In the genomic region with DNA sequence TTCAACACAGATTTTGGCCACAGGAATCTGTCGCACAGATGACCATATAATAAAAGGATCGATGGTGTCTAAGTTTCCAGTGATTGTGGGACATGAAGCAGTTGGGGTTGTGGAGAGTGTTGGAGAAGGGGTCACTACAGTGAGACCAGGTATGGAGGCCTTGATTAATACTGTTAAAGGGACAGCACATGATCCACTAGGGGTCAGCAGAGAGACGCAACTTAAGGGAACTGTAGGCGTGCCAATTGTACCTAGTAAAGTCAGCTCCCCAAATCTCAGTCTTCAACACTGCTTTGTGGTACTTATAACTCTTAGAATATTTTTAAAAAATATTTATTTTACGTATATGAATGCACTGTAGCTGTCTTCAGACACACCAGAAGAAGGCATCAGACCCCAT, we compare ENCODE assay signal across 9 mouse cellular contexts. TPM values are rescaled to one million over a fixed set of nuclear protein-coding genes. Genes with fewer than 3 reads are reported as not detected.
DNase-seq lines count a peak whose midpoint lies in the region; ATAC-seq and TF ChIP-seq lines count a peak whose summit lies in the region.
"Had no signal": no experiment of that assay in that cellular context is flagged by ENCODE, and none has a peak within 500 bp of the region (broad histone marks: within the 10 kb centered on the region; RNA-seq: fewer than 3 reads in every experiment).

No protein-coding gene starts in this region.

- no peak overlapping the region for H3K4me2 ChIP-seq in kidney, embryonic 14.5 days (replicated peaks; ENCODE audit: low read depth, low read length)
- no peak overlapping the region for H3K4me2 ChIP-seq in liver, embryonic 11.5 days
- H3K4me2 ChIP-seq in neural tube, embryonic 13.5 days: no peak overlapping the region

- H3K9ac ChIP-seq in kidney, embryonic 14.5 days (ENCODE audit: low read depth, low read length): no peak overlapping the region
- H3K9ac ChIP-seq in liver, embryonic 11.5 days (ENCODE audit: low read depth, low read length): no peak overlapping the region
- H3K9ac ChIP-seq in neural tube, embryonic 13.5 days: no peak overlapping the region

- H3K27me3 ChIP-seq in G1E (ENCODE audit: insufficient read depth, low read length): peaks cover 5% of the 10 kb centered on the region; the same call in 1 of the 2 replicates
- no peaks in the 10 kb centered on the region for H3K27me3 ChIP-seq in kidney, embryonic 14.5 days (ENCODE audit: control insufficient read depth, insufficient read depth, low read length)
- H3K27me3 ChIP-seq in liver, embryonic 11.5 days (replicated peaks; ENCODE audit: control insufficient read depth, insufficient read depth, low read length): no peaks in the 10 kb centered on the region
- no peaks in the 10 kb centered on the region for H3K27me3 ChIP-seq in neural tube, embryonic 13.5 days

- TF ChIP-seq CTCF in G1E (IDR thresholded peaks at IDR 0.05; ENCODE audit: low read depth, low read length): peak; percentile 51

- WGBS in kidney, embryonic 14.5 days: 65% methylated on average over 5 of the region's 5 CpGs
- 49% methylated on average over 5 of the region's 5 CpGs for WGBS in liver, embryonic 11.5 days
- 57% methylated on average over 5 of the region's 5 CpGs for WGBS in neural tube, embryonic 13.5 days

- no peaks in the 10 kb centered on the region for H3K36me3 ChIP-seq in G1E (replicated peaks)
- H3K36me3 ChIP-seq in kidney, embryonic 14.5 days (ENCODE audit: control insufficient read depth, insufficient read depth, low read length): no peaks in the 10 kb centered on the region
- no peaks in the 10 kb centered on the region for H3K36me3 ChIP-seq in liver, embryonic 11.5 days (ENCODE audit: control insufficient read depth, insufficient read depth, low read length)
- H3K36me3 ChIP-seq in neural tube, embryonic 13.5 days: no peaks in the 10 kb centered on the region

- no peak for ATAC-seq in G1E (ENCODE audit: extremely low read depth, insufficient number of reproducible peaks, low FRiP score, poor library complexity, severe bottlenecking)
- peak; percentile 91; the same call in 1 of the 2 replicates for ATAC-seq in kidney, embryonic 14.5 days (ENCODE audit: low FRiP score, low TSS enrichment)
- ATAC-seq in liver, embryonic 11.5 days (replicated peaks; ENCODE audit: low FRiP score): peak; percentile 44; the same call in 1 of the 2 replicates
- ATAC-seq in neural tube, embryonic 13.5 days (ENCODE audit: low read depth): peak; percentile 56; the same call in 1 of the 2 replicates
- ATAC-seq in erythroblast, adult 5-6 weeks (replicated peaks; ENCODE audit: low FRiP score, poor library complexity, severe bottlenecking): no peak

- H3K9me3 ChIP-seq in G1E (replicated peaks): no peaks in the 10 kb centered on the region
- H3K9me3 ChIP-seq in kidney, embryonic 14.5 days (ENCODE audit: control insufficient read depth, low read length): no peaks in the 10 kb centered on the region
- H3K9me3 ChIP-seq in liver, embryonic 11.5 days (ENCODE audit: control insufficient read depth, low read length): no peaks in the 10 kb centered on the region
- no peaks in the 10 kb centered on the region for H3K9me3 ChIP-seq in neural tube, embryonic 13.5 days

- intact Hi-C loops in gastrocnemius, postnatal 14 days (cut with DNase I; ENCODE audit: low total_unique reads): loop anchor here (5.0 kb wide), 2 partner anchors 184 to 204 kb away; no protein-coding TSS in a partner anchor

- H3K4me1 ChIP-seq in G1E (ENCODE audit: insufficient read depth, low read depth, low read length): no peaks in the 10 kb centered on the region
- H3K4me1 ChIP-seq in kidney, embryonic 14.5 days (ENCODE audit: control insufficient read depth, insufficient read depth, low read length): no peaks in the 10 kb centered on the region
- no peaks in the 10 kb centered on the region for H3K4me1 ChIP-seq in liver, embryonic 11.5 days (replicated peaks; ENCODE audit: control insufficient read depth, insufficient read depth, low read length)
- no peaks in the 10 kb centered on the region; the same call in 1 of the 2 replicates for H3K4me1 ChIP-seq in neural tube, embryonic 13.5 days (replicated peaks)

- H3K27ac ChIP-seq in kidney, embryonic 14.5 days (ENCODE audit: low read depth, low read length): no peak overlapping the region
- no peak overlapping the region for H3K27ac ChIP-seq in liver, embryonic 11.5 days (ENCODE audit: low read depth, low read length)
- H3K27ac ChIP-seq in neural tube, embryonic 13.5 days (replicated peaks): no peak overlapping the region

- no peak overlapping the region for H3K4me3 ChIP-seq in G1E (ENCODE audit: low read depth, low read length)
- no peak overlapping the region for H3K4me3 ChIP-seq in kidney, embryonic 14.5 days (ENCODE audit: low read length)
- H3K4me3 ChIP-seq in liver, embryonic 11.5 days (ENCODE audit: low read depth, low read length): no peak overlapping the region
- no peak overlapping the region for H3K4me3 ChIP-seq in neural tube, embryonic 13.5 days

- DNase-seq in A20 (ENCODE audit: low read depth, low spot score) (peak; percentile 74), G1E (ENCODE audit: low spot score) (peak; percentile 19)
- DNase-seq in cerebellum, adult 9-10 months: peak; percentile 47
- DNase-seq in gastrocnemius, postnatal 14 days: peak; percentile 54
- DNase-seq in liver, embryonic 11.5 days (ENCODE audit: low spot score): no peak

RNA-seq across cellular contexts. Expression of a gene that starts 5.4 kb away (rescaled TPM):
- total RNA-seq in G1E (2014; fragmentation: Nextera tagmentation) (not detected in 2 replicates), G1E (2017) (0.05 and 0.06 TPM in 2 replicates)
- not detected in 2 replicates for polyA plus RNA-seq in G1E (2012)
- under 1 TPM; 0.13 to 0.37 TPM for total RNA-seq in gastrocnemius, postnatal 14 days (2021)
- polyA plus RNA-seq in kidney, embryonic 14.5 days (2014; fragmentation: Nextera tagmentation; extraction: Ambion mirVana): 0.46 TPM in 1 of 2 replicates, not detected in the other
- 0.12 and 0.13 TPM in 2 replicates for polyA plus RNA-seq in liver, embryonic 11.5 days (2014; fragmentation: Nextera tagmentation; extraction: Ambion mirVana)
- polyA plus RNA-seq in neural tube, embryonic 13.5 days (2015; fragmentation: Nextera tagmentation; extraction: Ambion mirVana): 0.14 and 0.41 TPM in 2 replicates
- not detected in 2 replicates for total RNA-seq in erythroblast, adult 5-6 weeks (2015; ENCODE audit: low replicate concordance)
- not detected in 2 replicates for total RNA-seq in erythroblast, adult 5-6 weeks (2017; ENCODE audit: low replicate concordance)

RNA-seq across cellular contexts. Expression of a gene that starts 29.3 kb away (rescaled TPM):
- total RNA-seq in G1E (2014; fragmentation: Nextera tagmentation) (not detected in 2 replicates), G1E (2017) (0.12 TPM in 1 of 2 replicates, not detected in the other)
- not detected in 2 replicates for polyA plus RNA-seq in G1E (2012)
- not detected for total RNA-seq in gastrocnemius, postnatal 14 days (2021)
- polyA plus RNA-seq in kidney, embryonic 14.5 days (2014; fragmentation: Nextera tagmentation; extraction: Ambion mirVana): 0.11 and 0.12 TPM in 2 replicates
- not detected in 2 replicates for polyA plus RNA-seq in liver, embryonic 11.5 days (2014; fragmentation: Nextera tagmentation; extraction: Ambion mirVana)
- polyA plus RNA-seq in neural tube, embryonic 13.5 days (2015; fragmentation: Nextera tagmentation; extraction: Ambion mirVana): not detected in 2 replicates
- total RNA-seq in erythroblast, adult 5-6 weeks (2015; ENCODE audit: low replicate concordance): not detected in 2 replicates
- not detected in 2 replicates for total RNA-seq in erythroblast, adult 5-6 weeks (2017; ENCODE audit: low replicate concordance)
- total RNA-seq: gastrocnemius, postnatal 36 days had no signal

RNA-seq across cellular contexts. Expression of a gene that starts 37.8 kb away (rescaled TPM):
- not detected in 2 replicates for total RNA-seq in G1E (2014; fragmentation: Nextera tagmentation)
- 0.17 and 0.33 TPM in 2 replicates for total RNA-seq in G1E (2017)
- polyA plus RNA-seq in G1E (2012): not detected in 2 replicates
- total RNA-seq in gastrocnemius, postnatal 14 days (2021): 10 to 100 TPM; 46.4 to 90.8 TPM
- polyA plus RNA-seq in kidney, embryonic 14.5 days (2014; fragmentation: Nextera tagmentation; extraction: Ambion mirVana): 18.6 and 20.4 TPM in 2 replicates
- 0.83 and 1.4 TPM in 2 replicates for polyA plus RNA-seq in liver, embryonic 11.5 days (2014; fragmentation: Nextera tagmentation; extraction: Ambion mirVana)
- polyA plus RNA-seq in neural tube, embryonic 13.5 days (2015; fragmentation: Nextera tagmentation; extraction: Ambion mirVana): 3.6 and 7.9 TPM in 2 replicates
- not detected in 2 replicates for total RNA-seq in erythroblast, adult 5-6 weeks (2015; ENCODE audit: low replicate concordance)
- not detected in 2 replicates for total RNA-seq in erythroblast, adult 5-6 weeks (2017; ENCODE audit: low replicate concordance)

Comparison
In these comparisons a context has a peak if more than half of its experiments do, and no peak if none do; other contexts are left out.
1. ATAC-seq: peak in kidney, embryonic 14.5 days (single experiment), liver, embryonic 11.5 days (single experiment) and neural tube, embryonic 13.5 days (single experiment); none in G1E (single experiment) and erythroblast, adult 5-6 weeks (single experiment).